Mouse (Mus musculus) bone marrow macrophage, adult 2 months (primary cell): ENCODE measurements around the gene Sbf1. TPM values are rescaled to one million over a fixed set of nuclear protein-coding genes. Genes with fewer than 3 reads are reported as not detected.

Experiments
- H3K27ac ChIP-seq: 2 replicates; pipeline ENCODE4 v1.5.1; 2012; ENCODE audit warnings: low read depth, low read length; ENCODE audit not compliant: insufficient read depth
- H3K4me1 ChIP-seq: 2 replicates; pipeline ENCODE4 v1.6.1; 2012; ENCODE audit warnings: low read length; ENCODE audit not compliant: control insufficient read depth, insufficient read depth
- H3K4me3 ChIP-seq: 2 replicates; pipeline ENCODE4 v1.5.1; 2012; ENCODE audit warnings: mild to moderate bottlenecking, low read length, moderate library complexity; ENCODE audit not compliant: insufficient read depth
- CTCF ChIP-seq: IDR thresholded peaks from 2 replicates; pipeline ENCODE4 v1.5.1; 2012; ENCODE audit warnings: low read depth, mild to moderate bottlenecking, low read length, moderate library complexity
- POLR2A ChIP-seq: IDR thresholded peaks from 2 replicates; pipeline ENCODE4 v1.6.1; 2012; ENCODE audit warnings: mild to moderate bottlenecking, low read depth, low read length, borderline replicate concordance
- polyA plus RNA-seq: library from polyadenylated mRNA; stranded (reverse); fragments of >200 nt; gene quantifications from 2 replicates; pipeline ENCODE4 v1.2.4, GENCODE M21; 2012; ENCODE audit not compliant: missing spikeins, insufficient read depth, insufficient read length

Sbf1 gene
- polyA plus RNA-seq, 1 experiment: 71.1 TPM

- Histone ChIP-seq H3K4me3 (no peak within 1 kb of the TSS), H3K27ac (no peak within 1 kb of the TSS), H3K4me1 (no peaks in the 10 kb centered on the region)
- TF ChIP-seq POLR2A (no peak), CTCF (no peak)
These were observed 7.8 kb upstream of the Sbf1 start, which contains the start of gene Adm2 for GRCm38 (mm10) chr15:89322670-89323522. Gene Adm2 (plus strand): TSS chr15:89322720.

- Histone ChIP-seq H3K4me3 (no peak overlapping the region), H3K4me1 (no peaks in the 10 kb centered on the region), H3K27ac (no peak overlapping the region)
- TF ChIP-seq CTCF (no peak), POLR2A (no peak)
These were observed 6.2 kb upstream of the Sbf1 start for GRCm38 (mm10) chr15:89321264-89321663.

GRCm38 (mm10) chr15:89316146-89316545 is 1.0 kb upstream of the Sbf1 start:
- H3K4me1 ChIP-seq: peaks cover 22% of the 10 kb centered on the region
- no peak; the same call in 1 of the 2 replicates for TF ChIP-seq CTCF
- TF ChIP-seq POLR2A: no peak
- no peak overlapping the region for H3K27ac ChIP-seq
- no peak overlapping the region for H3K4me3 ChIP-seq

GRCm38 (mm10) chr15:89314511-89315189 is 461 bp downstream of the Sbf1 start:
- TF ChIP-seq CTCF (no peak), POLR2A (no peak)
- Histone ChIP-seq H3K27ac (no peak overlapping the region), H3K4me1 (peaks cover 37% of the 10 kb centered on the region), H3K4me3 (peak overlapping the region; percentile 94)

- peaks cover 42% of the 10 kb centered on the region for H3K4me1 ChIP-seq
- H3K27ac ChIP-seq: no peak overlapping the region
- no peak for TF ChIP-seq POLR2A
- no peak for TF ChIP-seq CTCF
- H3K4me3 ChIP-seq: peak overlapping the region; percentile 94
These were observed 1.0 kb downstream of the Sbf1 start for GRCm38 (mm10) chr15:89314107-89314506.

- TF ChIP-seq CTCF: no peak
- TF ChIP-seq POLR2A: no peak
- Histone ChIP-seq H3K4me3 (no peak overlapping the region), H3K27ac (no peak overlapping the region), H3K4me1 (peaks cover 50% of the 10 kb centered on the region)
These were observed 1.8 kb downstream of the Sbf1 start for GRCm38 (mm10) chr15:89313359-89313758.

- TF ChIP-seq CTCF: no peak
- no peak for TF ChIP-seq POLR2A
- Histone ChIP-seq H3K4me3 (no peak overlapping the region), H3K27ac (no peak overlapping the region), H3K4me1 (peaks cover 58% of the 10 kb centered on the region)
These were observed 5.1 kb downstream of the Sbf1 start for GRCm38 (mm10) chr15:89309962-89310498.

GRCm38 (mm10) chr15:89308406-89309139 is 6.5 kb downstream of the Sbf1 start:
- no peak for TF ChIP-seq CTCF
- TF ChIP-seq POLR2A: no peak
- Histone ChIP-seq H3K27ac (no peak overlapping the region), H3K4me3 (no peak overlapping the region), H3K4me1 (peaks cover 53% of the 10 kb centered on the region)

GRCm38 (mm10) chr15:89307461-89307860 is 7.7 kb downstream of the Sbf1 start:
- Histone ChIP-seq H3K4me3 (no peak overlapping the region), H3K27ac (no peak overlapping the region), H3K4me1 (peaks cover 45% of the 10 kb centered on the region)
- TF ChIP-seq POLR2A (no peak), CTCF (no peak)

- Histone ChIP-seq H3K4me3 (no peak overlapping the region), H3K4me1 (peaks cover 36% of the 10 kb centered on the region), H3K27ac (no peak overlapping the region)
- no peak for TF ChIP-seq POLR2A
- TF ChIP-seq CTCF: no peak
These were observed 9.1 kb downstream of the Sbf1 start for GRCm38 (mm10) chr15:89305966-89306365.
